Mouse (Mus musculus) lung, postnatal 10 days (tissue): ENCODE measurements around the gene Pfn1.

Experiments used
- DNase-seq: peaks from one replicate; pipeline ENCODE4 v3.0.0; 2021

The Pfn1 gene

GRCm38 (mm10) chr11:70630129-70630528, 24.3 kb downstream of the Pfn1 start:
- no peak for DNase-seq

GRCm38 (mm10) chr11:70629557-70629956, 24.9 kb downstream of the Pfn1 start:
- peak; percentile 16 for DNase-seq

GRCm38 (mm10) chr11:70628431-70628830, 26.0 kb downstream of the Pfn1 start:
- peak; percentile 2 for DNase-seq

- no peak for DNase-seq
Measured at GRCm38 (mm10) chr11:70626877-70627276, 27.6 kb downstream of the Pfn1 start.

- DNase-seq: peak; percentile 63
Measured at GRCm38 (mm10) chr11:70625473-70625872, 29.0 kb downstream of the Pfn1 start.

- DNase-seq: no peak
Measured at GRCm38 (mm10) chr11:70623053-70623742, 31.2 kb downstream of the Pfn1 start.

- DNase-seq: peak; percentile 47
Measured at GRCm38 (mm10) chr11:70621972-70622814, 32.3 kb downstream of the Pfn1 start.

GRCm38 (mm10) chr11:70619101-70619500, 35.3 kb downstream of the Pfn1 start, which contains the start of gene Chrne:
Gene Chrne (minus strand): TSS chr11:70619216.
- DNase-seq: no peak

- DNase-seq: no peak
Measured at GRCm38 (mm10) chr11:70615516-70616093, 38.8 kb downstream of the Pfn1 start, which contains the start of gene 4930544D05Rik. Gene 4930544D05Rik (plus strand): TSS chr11:70615848.

- peak; percentile 85 for DNase-seq
Measured at GRCm38 (mm10) chr11:70615074-70615473, 39.4 kb downstream of the Pfn1 start.

GRCm38 (mm10) chr11:70612505-70612904, 41.9 kb downstream of the Pfn1 start:
- no peak for DNase-seq

- DNase-seq: no peak
Measured at GRCm38 (mm10) chr11:70610752-70611151, 43.7 kb downstream of the Pfn1 start.

- DNase-seq: peak; percentile 35
Measured at GRCm38 (mm10) chr11:70608381-70609066, 45.9 kb downstream of the Pfn1 start.

- DNase-seq: no peak
Measured at GRCm38 (mm10) chr11:70607611-70608010, 46.8 kb downstream of the Pfn1 start.

- no peak for DNase-seq
Measured at GRCm38 (mm10) chr11:70606717-70607116, 47.7 kb downstream of the Pfn1 start.

GRCm38 (mm10) chr11:70605024-70605566, 49.3 kb downstream of the Pfn1 start:
- DNase-seq: peak; percentile 84
